Mouse (Mus musculus) ZHBTc4 (cell line): ENCODE data around the gene Nrxn3.

Experiments
- DNase-seq: peaks from one replicate; pipeline ENCODE4 v3.0.0-alpha.2; 2011; ENCODE audit warnings: low read depth, low spot score

Nrxn3 gene

GRCm38 (mm10) chr12:89918138-89918829, 1195.6 kb downstream of the Nrxn3 start:
- no peak for DNase-seq

DNA sequence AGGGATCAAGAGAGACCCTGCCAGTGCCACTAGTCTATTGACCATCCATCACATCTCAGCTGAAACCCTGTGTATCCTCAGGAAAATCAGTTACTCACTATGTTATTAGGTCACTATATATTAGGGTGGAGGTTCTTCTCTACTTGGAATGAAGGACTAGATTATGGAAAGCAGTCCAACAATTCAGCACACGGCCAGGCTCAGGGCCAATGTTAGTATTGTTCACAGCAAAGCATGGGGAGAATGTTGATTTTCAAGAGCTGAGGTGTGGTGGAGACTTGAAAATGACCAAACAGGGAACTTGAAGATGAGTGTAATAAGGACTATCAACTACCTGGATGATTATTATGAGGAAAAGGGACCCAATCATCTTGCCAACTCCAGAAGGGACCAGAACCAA, 1209.7 kb downstream of the Nrxn3 start:
- DNase-seq, result no peak

DNA sequence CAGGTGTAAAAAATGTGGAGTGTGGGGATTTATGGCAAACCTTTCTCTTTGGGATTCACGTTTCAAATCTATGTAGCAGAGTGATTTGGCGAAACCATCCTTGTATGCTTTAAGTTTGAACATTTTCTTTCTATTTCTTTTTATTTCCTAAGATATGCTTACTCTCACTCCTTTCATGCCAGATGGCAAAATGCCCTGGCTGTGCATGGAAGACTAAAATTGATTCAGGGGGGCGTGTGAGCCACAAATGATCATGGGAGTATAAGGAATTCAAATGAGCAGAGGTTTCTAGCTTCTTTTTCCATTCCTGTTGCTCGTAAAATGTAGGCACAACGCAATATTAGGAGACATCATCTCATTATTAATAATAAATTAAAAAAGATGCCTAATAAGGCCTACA, 1211.0 kb downstream of the Nrxn3 start:
- DNase-seq, result no peak

GRCm38 (mm10) chr12:89940746-89941145, 1218.1 kb downstream of the Nrxn3 start:
- no peak for DNase-seq

- DNase-seq, result no peak
Measured at GRCm38 (mm10) chr12:89945911-89946502, 1223.3 kb downstream of the Nrxn3 start.

GRCm38 (mm10) chr12:89946522-89946921, 1223.8 kb downstream of the Nrxn3 start:
- no peak for DNase-seq

DNA sequence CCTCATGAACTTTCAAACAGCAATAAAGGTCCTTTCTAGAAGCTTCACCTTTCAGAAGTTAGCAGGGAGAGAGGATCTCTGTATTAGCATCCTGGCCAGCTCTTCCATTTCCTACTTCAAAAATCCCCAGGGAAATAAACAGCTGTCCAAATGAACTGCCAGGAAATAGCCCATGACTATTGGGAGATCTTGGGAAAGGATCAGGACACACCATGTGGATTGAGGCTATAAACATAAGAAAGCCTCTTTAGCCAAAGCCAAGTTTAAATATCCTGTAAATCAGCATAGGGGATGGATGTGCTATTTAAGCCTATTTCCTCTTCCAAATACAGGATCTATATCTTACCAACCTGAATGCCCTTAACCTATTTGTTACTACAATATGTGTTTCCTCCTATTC, 1230.6 kb downstream of the Nrxn3 start:
- no peak for DNase-seq

DNA sequence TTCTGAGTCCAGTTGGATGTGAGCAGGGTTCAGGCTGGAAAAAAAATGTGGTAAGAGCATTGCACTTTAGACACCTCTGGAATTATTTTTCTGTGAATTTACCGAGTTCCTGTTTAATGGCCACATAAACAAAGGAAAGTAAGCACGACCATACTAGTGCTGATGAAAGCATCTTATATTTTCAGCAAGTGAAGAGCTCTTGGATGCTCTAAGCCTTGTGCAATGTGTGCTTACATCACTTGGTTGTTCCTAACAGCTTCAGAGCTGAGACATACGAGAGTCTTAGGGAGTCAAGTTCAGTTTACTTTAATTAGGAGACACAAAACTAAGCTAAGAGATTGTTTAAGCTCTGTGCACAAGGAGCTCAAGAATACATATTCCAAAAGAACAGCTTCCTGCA, 1231.0 kb downstream of the Nrxn3 start:
- DNase-seq, result no peak

- DNase-seq, result peak; percentile 8
Measured at GRCm38 (mm10) chr12:89954441-89955070, 1231.9 kb downstream of the Nrxn3 start.

- DNase-seq, result no peak
Measured at GRCm38 (mm10) chr12:89963073-89963472, 1240.4 kb downstream of the Nrxn3 start.

GRCm38 (mm10) chr12:89976648-89977047, 1254.0 kb downstream of the Nrxn3 start:
- no peak for DNase-seq

DNA sequence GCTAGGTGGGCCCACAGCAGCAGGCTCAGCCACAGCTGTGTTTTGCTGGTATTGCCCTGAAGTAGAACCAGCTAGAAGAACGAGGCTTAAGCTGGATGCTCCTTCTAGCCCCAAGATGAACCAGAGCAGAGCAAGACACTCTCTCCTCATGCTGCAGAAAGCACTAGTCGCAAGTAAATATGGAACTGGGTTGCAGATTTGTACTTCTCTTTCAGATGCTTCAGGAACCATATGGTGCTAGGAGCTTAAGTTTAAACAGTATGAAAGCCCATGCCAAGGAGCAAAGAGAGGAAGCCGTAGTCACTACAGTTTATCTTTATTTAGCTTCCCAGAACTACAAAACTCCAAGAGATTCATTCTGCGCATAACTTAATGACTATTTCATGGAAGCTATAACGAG, 1254.8 kb downstream of the Nrxn3 start:
- no peak for DNase-seq

GRCm38 (mm10) chr12:89979190-89979589, 1256.5 kb downstream of the Nrxn3 start:
- DNase-seq, result no peak

DNA sequence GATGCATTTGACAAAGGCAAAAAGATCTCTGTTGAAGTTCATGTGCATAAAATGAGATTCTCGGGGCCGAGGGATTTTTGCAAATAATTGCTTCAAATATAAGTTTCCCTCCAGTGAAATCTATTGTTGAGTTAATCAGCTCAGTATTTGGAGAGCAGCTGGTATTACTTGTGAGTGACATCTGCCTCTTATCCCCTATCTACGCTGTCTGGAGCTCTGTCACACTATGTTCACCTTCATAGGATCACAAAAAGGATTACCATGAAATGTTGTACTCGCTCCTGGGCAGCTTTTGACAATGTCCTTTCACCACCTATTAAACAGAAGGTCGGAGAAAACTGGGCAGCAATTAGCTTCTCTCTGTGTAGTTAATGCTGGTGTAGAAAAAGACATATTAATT, 1259.8 kb downstream of the Nrxn3 start:
- no peak for DNase-seq

DNA sequence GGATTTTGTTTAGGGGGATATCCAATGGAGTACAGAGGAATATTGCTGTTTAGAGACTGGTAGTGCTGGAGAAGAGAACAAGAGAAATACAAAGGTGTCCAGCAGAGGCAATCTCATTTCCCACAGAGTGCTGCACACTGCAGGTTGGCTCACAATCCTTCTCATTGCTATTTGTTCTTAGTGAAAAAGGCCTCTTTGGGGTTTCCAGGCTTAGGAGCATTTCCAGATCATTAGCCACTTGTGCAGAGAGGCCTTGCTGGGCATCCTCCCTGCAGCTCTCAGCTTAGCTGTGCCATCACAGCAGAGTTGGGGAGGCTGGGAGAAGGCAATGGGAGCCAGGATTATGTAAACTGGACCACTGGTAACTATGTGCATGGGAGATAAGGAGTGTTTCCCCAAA, 1260.7 kb downstream of the Nrxn3 start:
- no peak for DNase-seq

- no peak for DNase-seq
Measured at GRCm38 (mm10) chr12:89986219-89986618, 1263.5 kb downstream of the Nrxn3 start.

GRCm38 (mm10) chr12:89993273-89993672, 1270.6 kb downstream of the Nrxn3 start:
- no peak for DNase-seq

- DNase-seq, result no peak
Measured at GRCm38 (mm10) chr12:89995392-89995791, 1272.7 kb downstream of the Nrxn3 start.

DNA sequence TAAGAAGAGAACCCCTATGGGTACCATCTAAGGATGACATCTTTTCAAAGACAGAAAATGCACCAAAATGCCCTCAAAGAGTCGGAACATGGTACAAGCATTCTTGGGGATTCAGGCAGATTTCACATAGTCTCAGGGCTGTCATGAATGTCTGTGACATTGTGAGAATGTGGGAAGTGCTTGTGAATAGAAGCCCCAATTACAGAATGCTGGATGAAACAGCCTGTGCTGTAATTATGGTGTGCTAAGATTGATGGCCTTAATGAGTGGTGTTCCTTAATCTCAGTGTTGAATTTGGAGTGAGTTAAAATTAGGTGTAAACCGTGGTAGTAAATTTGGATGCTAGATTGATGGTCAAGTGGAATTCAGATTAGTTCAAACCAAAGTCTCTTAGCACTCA, 1287.6 kb downstream of the Nrxn3 start:
- DNase-seq, result no peak

DNA sequence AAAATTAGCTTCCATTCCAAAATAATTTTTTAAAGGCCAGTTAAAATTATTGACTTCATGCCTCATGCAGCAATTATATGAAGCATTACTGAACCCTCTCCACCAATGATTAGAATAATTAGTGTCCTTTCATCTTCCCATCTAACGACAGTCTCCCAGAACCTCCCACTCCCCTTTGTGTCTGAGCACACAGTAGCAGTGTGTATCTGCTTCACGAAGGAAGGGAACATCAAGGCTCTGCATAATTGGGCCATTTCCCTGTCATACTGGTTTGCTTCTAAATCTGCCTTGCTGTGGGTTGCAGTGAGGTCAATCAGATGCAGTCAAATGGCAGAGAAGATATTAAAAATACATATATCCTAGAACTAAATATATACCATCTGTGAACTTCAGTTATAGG, 1291.3 kb downstream of the Nrxn3 start:
- no peak for DNase-seq

- no peak for DNase-seq
Measured at GRCm38 (mm10) chr12:90027023-90027422, 1304.3 kb downstream of the Nrxn3 start.

GRCm38 (mm10) chr12:90041038-90041437, 1318.4 kb downstream of the Nrxn3 start:
- DNase-seq, result no peak

GRCm38 (mm10) chr12:90056256-90056655, 1333.6 kb downstream of the Nrxn3 start:
- DNase-seq, result no peak
